Mouse (Mus musculus) heart, adult 2 months (tissue): ENCODE data around the gene Fgf14. TPM values are rescaled to one million over a fixed set of nuclear protein-coding genes. Genes with fewer than 3 reads are reported as not detected.

Experiments used
- DNase-seq, 2 experiments: peaks; one replicate each; pipeline ENCODE4 v3.0.0; 2021
- H3K27ac ChIP-seq: fragments of 200-600 bp; 2 replicates; pipeline ENCODE4 v1.8.1; 2022
- H3K27me3 ChIP-seq: fragments of 200-500 bp; 2 replicates; pipeline ENCODE4 v1.6.1; 2012; ENCODE audit warnings: mild to moderate bottlenecking, low read length, inconsistent platforms, mixed read lengths; ENCODE audit not compliant: control insufficient read depth, insufficient read depth
- H3K36me3 ChIP-seq: fragments of 200-500 bp; 2 replicates; pipeline ENCODE4 v1.6.1; 2012; ENCODE audit warnings: low read length, inconsistent platforms; ENCODE audit not compliant: control insufficient read depth, insufficient read depth
- H3K4me1 ChIP-seq: fragments of 200-500 bp; 2 replicates; pipeline ENCODE4 v1.6.1; 2011; ENCODE audit warnings: low read length; ENCODE audit not compliant: control insufficient read depth, insufficient read depth
- H3K4me3 ChIP-seq: fragments of 200-600 bp; 2 replicates; pipeline ENCODE4 v1.8.1; 2022
- H3K79me2 ChIP-seq: fragments of 200-500 bp; replicated peaks from 2 replicates; pipeline ENCODE4 v1.6.1; 2012; ENCODE audit warnings: mild to moderate bottlenecking, inconsistent platforms, low read length, moderate library complexity, mixed read lengths; ENCODE audit not compliant: control insufficient read depth, insufficient read depth
- H3K9ac ChIP-seq: fragments of 200-500 bp; 2 replicates; pipeline ENCODE4 v1.6.1; 2012; ENCODE audit warnings: low read depth, mild to moderate bottlenecking, control low read depth, inconsistent platforms, low read length, mixed read lengths
- CTCF ChIP-seq: fragments of 200-600 bp; IDR thresholded peaks from 2 replicates; pipeline ENCODE4 v1.8.1; 2022; ENCODE audit warnings: antibody characterized with exemption, mild to moderate bottlenecking, moderate library complexity
- EP300 ChIP-seq: fragments of 200-500 bp; IDR thresholded peaks from 2 replicates; pipeline ENCODE4 v1.6.1; 2011; ENCODE audit warnings: low read depth, low read length, control low read depth; ENCODE audit not compliant: insufficient read depth
- POLR2A ChIP-seq: fragments of 200-500 bp; IDR thresholded peaks from 2 replicates; pipeline ENCODE4 v1.6.1; 2011; ENCODE audit warnings: mild to moderate bottlenecking, low read depth, low read length, control low read depth; ENCODE audit not compliant: insufficient read depth
- WGBS: fragments of 180-500 bp; shearing (Covaris S2); methylation state at CpG from one replicate; pipeline ENCODE4 v1.1.7; 2018; 5-methylcytosine and 5-hydroxymethylcytosine counted together
- intact Hi-C: fragments of 180-260 bp; cut with DNase I; formaldehyde crosslinking; loops from one replicate; pipeline ENCODE4 v1.15.1; 2025
- long read RNA-seq: library from polyadenylated mRNA; stranded (forward); transcript quantifications from one replicate; pipeline ENCODE4 v2.0.0, GENCODE M21; 2021
- polyA plus RNA-seq: library from polyadenylated mRNA; depleted of rRNA; stranded (reverse); fragments of >200 nt; gene quantifications from 2 replicates; pipeline ENCODE4 v1.2.3, GENCODE M21; 2012; rRNA removed
- total RNA-seq, 2 experiments: library from RNA; stranded (reverse); gene quantifications; 2 replicates each; pipeline ENCODE4 v1.2.3; 2021

Fgf14 gene
- 1 to 10 TPM; 1.5 to 2.3 TPM for total RNA-seq
- polyA plus RNA-seq, result 0.45 and 1.2 TPM in 2 replicates
- long read RNA-seq, result 0 reads

GRCm38 (mm10) chr14:124676506-124677177 lies at the start of gene Fgf14:
TSS of gene Fgf14 (minus strand) at chr14:124677127.
- H3K4me1 ChIP-seq, result no peaks in the 10 kb centered on the region
- peak within 1 kb of the TSS; percentile 38 for H3K4me3 ChIP-seq
- no peaks in the 10 kb centered on the region for H3K36me3 ChIP-seq
- peak within 1 kb of the TSS; percentile 59; the same call in 1 of the 2 replicates for H3K9ac ChIP-seq
- H3K27ac ChIP-seq, result peak within 1 kb of the TSS; percentile 33
- TF ChIP-seq EP300 (no peak), CTCF (no peak), POLR2A (no peak)
- no peak for DNase-seq
- no peaks in the 10 kb centered on the region for H3K27me3 ChIP-seq
- WGBS, result 30% methylated on average over 12 of the region's 12 CpGs
- intact Hi-C loops, result loop anchor here (10.0 kb wide), 1 partner anchor 262 kb away; no protein-coding TSS in a partner anchor
- H3K79me2 ChIP-seq, result no peaks in the 10 kb centered on the region

DNA sequence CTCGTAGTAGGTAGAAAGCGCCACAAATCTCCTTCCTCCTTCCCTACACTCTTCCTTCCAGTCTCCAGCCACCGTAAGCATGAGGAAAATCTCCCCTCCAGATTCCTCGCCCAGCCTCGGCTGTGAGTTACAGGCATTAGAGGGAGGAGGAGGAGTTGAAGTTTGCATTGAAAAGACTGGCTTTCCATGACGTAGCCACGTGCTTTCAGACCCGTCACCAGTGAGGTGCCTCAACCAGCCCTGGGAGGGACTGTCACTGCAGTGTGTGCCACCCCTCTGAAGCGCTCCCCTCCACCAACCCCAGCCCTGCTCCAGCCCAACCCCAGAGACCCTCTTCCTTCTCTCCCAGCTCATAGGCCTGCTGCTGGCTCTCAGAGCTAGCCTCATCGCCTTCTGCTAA lies 452 bp upstream of the Fgf14 start:
- no peaks in the 10 kb centered on the region for H3K79me2 ChIP-seq
- TF ChIP-seq EP300 (no peak), CTCF (no peak), POLR2A (no peak)
- peak; percentile 10 to 18 for DNase-seq
- 5% methylated on average over 10 of the region's 10 CpGs for WGBS
- peak overlapping the region; percentile 33 for H3K27ac ChIP-seq
- peak overlapping the region; percentile 38 for H3K4me3 ChIP-seq
- H3K9ac ChIP-seq, result peak overlapping the region; percentile 59; the same call in 1 of the 2 replicates
- intact Hi-C loops, result loop anchor here (10.0 kb wide), 1 partner anchor 263 kb away; no protein-coding TSS in a partner anchor
- no peaks in the 10 kb centered on the region for H3K4me1 ChIP-seq
- no peaks in the 10 kb centered on the region for H3K36me3 ChIP-seq
- no peaks in the 10 kb centered on the region for H3K27me3 ChIP-seq

- Histone ChIP-seq H3K27ac (0 out of 2 replicates have a peak overlapping the region, but pooled peaks have one; percentile 21), H3K36me3 (no peaks in the 10 kb centered on the region), H3K4me3 (peak overlapping the region; percentile 38), H3K4me1 (no peaks in the 10 kb centered on the region), H3K9ac (peak overlapping the region; percentile 10; the same call in 1 of the 2 replicates), H3K79me2 (no peaks in the 10 kb centered on the region), H3K27me3 (no peaks in the 10 kb centered on the region)
- intact Hi-C loops, result loop anchor here (10.0 kb wide), 1 partner anchor 261 kb away; no protein-coding TSS in a partner anchor
- peak in 1 of 2 experiments; percentile 11 for DNase-seq
- no peak for TF ChIP-seq CTCF
- no peak for TF ChIP-seq EP300
- TF ChIP-seq POLR2A, result no peak
- WGBS, result 24% methylated on average over 23 of the region's 23 CpGs
Measured at GRCm38 (mm10) chr14:124675654-124676505, 1.0 kb downstream of the Fgf14 start.

DNA sequence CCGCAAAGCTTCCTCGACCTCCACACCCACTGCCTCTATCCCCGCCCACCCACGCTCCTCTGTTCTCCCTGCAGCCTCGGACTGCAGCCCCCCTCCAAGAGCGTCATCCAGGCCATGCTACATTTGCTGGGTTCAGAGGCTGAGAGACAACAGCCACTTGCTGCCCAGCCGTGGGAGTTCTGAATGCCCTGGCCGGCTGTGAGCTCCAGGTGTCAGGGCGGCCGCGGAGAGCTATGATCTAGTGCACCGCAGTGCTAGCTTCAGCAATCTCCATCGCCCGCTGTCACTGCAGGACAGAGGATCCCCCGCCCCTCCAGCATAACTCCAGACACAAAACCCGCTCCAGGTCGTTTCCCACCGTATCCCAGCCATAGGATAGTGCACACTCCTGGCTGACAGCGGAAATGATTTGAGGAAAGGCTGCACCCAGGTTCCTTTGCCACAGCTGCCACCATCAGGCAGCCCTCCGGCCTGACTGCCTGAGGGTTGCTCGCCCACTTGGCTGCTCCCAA lies 1.7 kb downstream of the Fgf14 start:
- intact Hi-C loops, result loop anchor here (10.0 kb wide), 1 partner anchor 260 kb away; no protein-coding TSS in a partner anchor
- Histone ChIP-seq H3K4me1 (no peaks in the 10 kb centered on the region), H3K4me3 (peak overlapping the region; percentile 38), H3K79me2 (no peaks in the 10 kb centered on the region), H3K36me3 (no peaks in the 10 kb centered on the region), H3K27me3 (no peaks in the 10 kb centered on the region), H3K27ac (peak overlapping the region; percentile 21; the same call in 1 of the 2 replicates), H3K9ac (no peak overlapping the region)
- DNase-seq, result no peak
- no peak for TF ChIP-seq EP300
- TF ChIP-seq CTCF, result no peak
- no peak for TF ChIP-seq POLR2A
- 5% methylated on average over 21 of the region's 21 CpGs for WGBS

DNA sequence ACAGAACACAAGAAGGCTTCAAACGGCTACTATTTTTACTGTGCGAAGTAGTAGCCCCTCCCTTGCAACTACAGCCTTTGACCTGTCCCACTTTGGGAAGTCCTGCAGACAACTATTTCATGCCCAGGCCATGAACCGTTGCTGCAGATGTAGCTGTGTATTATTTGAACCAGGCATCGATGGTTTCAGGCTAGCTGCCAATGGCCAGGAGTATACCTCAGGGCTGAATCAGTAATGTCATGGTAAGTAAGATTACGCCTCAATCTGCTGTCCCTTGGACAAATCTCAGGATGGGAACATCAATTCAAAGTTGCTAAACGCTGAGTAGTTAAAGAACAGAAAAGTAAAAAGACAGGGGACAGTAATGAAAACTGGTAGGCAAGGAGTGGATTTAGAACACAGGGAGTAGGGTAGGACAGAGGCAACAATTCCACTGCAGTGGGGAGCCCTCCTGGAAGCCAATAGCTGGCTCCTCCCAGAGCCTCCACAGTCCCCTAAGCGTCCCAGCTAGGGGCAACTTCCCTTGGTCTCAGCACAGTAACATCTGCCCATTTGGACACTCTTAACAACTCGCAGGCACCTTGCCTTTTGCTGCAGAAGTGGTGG lies 2.3 kb downstream of the Fgf14 start:
- Histone ChIP-seq H3K4me1 (no peaks in the 10 kb centered on the region), H3K9ac (no peak overlapping the region), H3K36me3 (no peaks in the 10 kb centered on the region), H3K27ac (no peak overlapping the region; the same call in 1 of the 2 replicates), H3K27me3 (no peaks in the 10 kb centered on the region), H3K4me3 (peak overlapping the region; percentile 38; the same call in 1 of the 2 replicates), H3K79me2 (no peaks in the 10 kb centered on the region)
- no peak for DNase-seq
- TF ChIP-seq CTCF, result no peak
- no peak for TF ChIP-seq EP300
- no peak for TF ChIP-seq POLR2A
- WGBS, result 37% methylated on average over 8 of the region's 8 CpGs
- intact Hi-C loops, result loop anchor here (10.0 kb wide), 1 partner anchor 260 kb away; no protein-coding TSS in a partner anchor
